Mouse (Mus musculus): ENCODE results near the gene Phlpp1. TPM values are rescaled to one million over a fixed set of nuclear protein-coding genes. Genes with fewer than 3 reads are reported as not detected.

Phlpp1 gene
- polyA plus RNA-seq, 1 experiment from 2014 or later: 2.0 TPM

DNA sequence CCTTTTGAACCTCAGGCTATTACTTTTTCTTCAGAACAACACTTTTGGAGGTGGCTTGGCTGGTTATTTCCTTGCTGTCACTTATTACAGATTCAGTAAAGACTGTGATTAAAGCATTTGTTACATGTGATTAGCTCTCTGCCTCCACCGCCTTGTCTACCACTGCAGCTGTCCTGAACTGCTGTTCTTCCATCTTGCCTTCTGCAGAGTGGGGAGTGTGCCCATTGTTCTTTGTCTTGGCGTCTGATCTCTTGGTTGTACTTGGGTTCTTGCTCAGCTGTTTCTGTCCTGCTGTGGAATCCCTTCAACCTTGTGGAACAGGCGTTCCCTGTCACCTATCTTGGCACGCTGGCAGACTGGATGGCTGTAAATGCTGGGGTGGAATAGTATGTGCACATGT is 30.4 kb downstream of the Phlpp1 start:
- Histone ChIP-seq H3K9ac (no peak overlapping the region), H3K9me3 (replicated peaks) (no peaks in the 10 kb centered on the region), H3K4me2 (no peak overlapping the region), H3K4me1 (peaks cover 24% of the 10 kb centered on the region), H3K36me3 (no peaks in the 10 kb centered on the region), H3K27ac (no peak overlapping the region), H3K4me3 (no peak overlapping the region), H3K27me3 (replicated peaks) (no peaks in the 10 kb centered on the region)
- 72% methylated on average over 4 of the region's 4 CpGs for WGBS (ENCODE audit: insufficient replicate concordance)
- no peak for ATAC-seq

DNA sequence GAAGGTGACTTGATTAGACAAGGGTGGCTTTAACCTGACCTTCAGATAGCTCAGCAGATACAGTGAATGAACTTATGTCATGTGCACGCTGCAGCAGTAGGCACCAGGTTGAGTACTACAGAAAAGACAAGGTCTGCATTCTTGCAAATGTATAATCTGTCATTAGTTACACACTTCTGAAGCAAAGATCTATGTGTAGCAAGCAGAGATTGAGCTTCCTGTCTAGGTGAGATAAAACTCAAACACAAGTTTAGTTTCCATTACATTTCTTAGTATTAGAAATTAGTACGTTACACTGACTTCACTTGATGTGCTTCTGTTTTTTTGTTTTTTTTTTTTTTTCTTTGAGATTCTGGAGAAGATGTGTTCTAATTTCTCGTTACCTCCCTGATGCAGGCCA is 32.4 kb downstream of the Phlpp1 start:
- WGBS (ENCODE audit: insufficient replicate concordance): 55% methylated on average over 3 of the region's 3 CpGs
- Histone ChIP-seq H3K27me3 (replicated peaks) (no peaks in the 10 kb centered on the region), H3K27ac (no peak overlapping the region), H3K9ac (no peak overlapping the region), H3K4me2 (no peak overlapping the region), H3K36me3 (no peaks in the 10 kb centered on the region), H3K4me3 (no peak overlapping the region), H3K9me3 (replicated peaks) (no peaks in the 10 kb centered on the region), H3K4me1 (peaks cover 30% of the 10 kb centered on the region)
- ATAC-seq: no peak

DNA sequence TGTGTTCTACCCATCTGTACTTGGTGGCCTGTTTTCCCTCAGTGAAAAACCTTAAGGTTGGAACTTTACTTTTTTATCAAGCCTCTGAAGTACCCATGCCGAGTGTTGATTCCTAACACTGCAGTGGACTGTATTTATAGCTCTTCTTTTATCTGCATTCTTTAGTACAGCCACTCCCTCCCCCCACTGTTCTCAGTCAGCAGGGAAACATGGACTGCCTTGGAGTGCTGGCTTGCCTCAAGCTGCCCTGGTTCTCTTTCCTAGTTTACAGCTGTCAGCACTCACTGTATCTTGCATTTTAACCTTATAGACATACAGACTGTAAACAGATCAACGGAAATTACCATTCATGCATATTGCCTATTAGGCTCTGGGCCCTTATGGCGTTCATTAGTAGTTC is 32.8 kb downstream of the Phlpp1 start:
- no peaks in the 10 kb centered on the region for H3K9me3 ChIP-seq (replicated peaks)
- peaks cover 30% of the 10 kb centered on the region for H3K4me1 ChIP-seq
- no peaks in the 10 kb centered on the region for H3K27me3 ChIP-seq (replicated peaks)
- H3K4me3 ChIP-seq: no peak overlapping the region
- no peak for ATAC-seq
- H3K4me2 ChIP-seq: no peak overlapping the region
- no peak overlapping the region for H3K9ac ChIP-seq
- no peak overlapping the region for H3K27ac ChIP-seq
- 42% methylated on average over 3 of the region's 3 CpGs for WGBS (ENCODE audit: insufficient replicate concordance)
- H3K36me3 ChIP-seq: no peaks in the 10 kb centered on the region

DNA sequence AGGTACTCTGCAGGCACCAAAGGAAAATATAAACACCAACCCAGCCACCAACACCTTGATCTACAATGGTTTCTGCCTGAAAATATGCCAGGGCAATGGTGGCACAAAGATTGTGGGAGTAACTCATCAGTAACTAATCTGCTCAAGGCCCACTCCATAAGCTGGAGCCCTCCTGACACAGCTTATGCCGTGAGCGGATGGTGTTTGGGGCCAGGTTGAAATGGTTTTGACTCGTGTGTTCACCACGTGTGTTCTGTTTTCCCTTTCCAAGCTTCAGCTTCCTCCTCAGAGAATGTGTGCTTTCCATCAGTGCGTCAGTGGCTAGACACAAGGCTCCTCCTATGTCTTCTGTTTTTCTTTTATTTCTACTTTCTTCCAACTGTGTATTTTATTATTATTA is 37.0 kb downstream of the Phlpp1 start:
- Histone ChIP-seq H3K4me2 (no peak overlapping the region), H3K9me3 (replicated peaks) (no peaks in the 10 kb centered on the region), H3K4me3 (no peak overlapping the region), H3K9ac (no peak overlapping the region), H3K36me3 (no peaks in the 10 kb centered on the region), H3K27me3 (replicated peaks) (no peaks in the 10 kb centered on the region), H3K4me1 (peaks cover 19% of the 10 kb centered on the region), H3K27ac (no peak overlapping the region)
- no peak for ATAC-seq
- WGBS (ENCODE audit: insufficient replicate concordance): 71% methylated on average over 5 of the region's 5 CpGs

DNA sequence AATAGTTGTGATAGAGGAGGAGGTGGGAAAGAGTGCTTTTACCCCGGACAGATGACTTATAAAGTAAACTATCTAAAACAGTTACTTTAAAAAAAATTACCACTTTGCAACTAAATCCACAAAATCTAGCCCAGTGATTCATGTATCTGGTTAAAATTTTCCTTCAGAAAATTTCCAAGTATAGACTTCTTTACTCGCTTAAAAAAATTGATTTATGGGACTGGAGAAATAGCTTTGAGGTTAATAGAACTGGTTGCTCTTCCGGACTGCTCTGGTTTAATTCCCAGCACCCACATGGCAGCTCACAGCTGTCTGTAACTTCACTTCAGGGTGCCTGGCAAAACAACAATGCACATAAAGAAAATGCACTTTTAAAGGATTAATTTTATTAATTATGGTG is 38.9 kb downstream of the Phlpp1 start:
- Histone ChIP-seq H3K4me1 (peaks cover 9% of the 10 kb centered on the region; the same call in 1 of the 2 replicates), H3K36me3 (no peaks in the 10 kb centered on the region), H3K4me3 (no peak overlapping the region), H3K4me2 (no peak overlapping the region), H3K9ac (no peak overlapping the region), H3K9me3 (replicated peaks) (no peaks in the 10 kb centered on the region), H3K27me3 (replicated peaks) (no peaks in the 10 kb centered on the region), H3K27ac (no peak overlapping the region)
- WGBS (ENCODE audit: insufficient replicate concordance): 75% methylated on average over 3 of the region's 3 CpGs
- ATAC-seq: no peak

DNA sequence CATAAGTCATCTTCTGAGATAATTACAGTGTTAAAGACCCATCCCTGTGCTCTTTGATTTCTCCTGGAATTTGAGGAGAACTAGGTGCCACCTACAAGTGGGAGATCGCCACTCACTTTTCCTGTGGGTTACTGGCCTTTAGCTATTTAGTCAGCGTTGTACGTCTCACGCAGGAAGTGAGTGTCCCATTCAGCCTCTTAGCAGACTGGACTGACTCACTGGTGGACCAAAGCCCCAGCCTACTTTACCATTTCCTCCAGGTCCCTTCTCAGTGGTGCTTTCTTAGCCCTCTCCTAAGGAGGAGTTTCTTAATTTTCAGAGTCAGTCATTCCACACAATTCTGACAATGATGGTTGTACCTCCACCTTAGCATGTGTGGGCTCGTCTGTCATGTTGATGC is 39.6 kb downstream of the Phlpp1 start:
- no peak for ATAC-seq
- H3K9ac ChIP-seq: no peak overlapping the region
- H3K36me3 ChIP-seq: no peaks in the 10 kb centered on the region
- H3K27me3 ChIP-seq (replicated peaks): no peaks in the 10 kb centered on the region
- H3K4me2 ChIP-seq: no peak overlapping the region
- H3K27ac ChIP-seq: no peak overlapping the region
- 59% methylated on average over 5 of the region's 5 CpGs for WGBS (ENCODE audit: insufficient replicate concordance)
- no peak overlapping the region for H3K4me3 ChIP-seq
- no peaks in the 10 kb centered on the region for H3K9me3 ChIP-seq (replicated peaks)
- H3K4me1 ChIP-seq: peaks cover 9% of the 10 kb centered on the region; the same call in 1 of the 2 replicates

DNA sequence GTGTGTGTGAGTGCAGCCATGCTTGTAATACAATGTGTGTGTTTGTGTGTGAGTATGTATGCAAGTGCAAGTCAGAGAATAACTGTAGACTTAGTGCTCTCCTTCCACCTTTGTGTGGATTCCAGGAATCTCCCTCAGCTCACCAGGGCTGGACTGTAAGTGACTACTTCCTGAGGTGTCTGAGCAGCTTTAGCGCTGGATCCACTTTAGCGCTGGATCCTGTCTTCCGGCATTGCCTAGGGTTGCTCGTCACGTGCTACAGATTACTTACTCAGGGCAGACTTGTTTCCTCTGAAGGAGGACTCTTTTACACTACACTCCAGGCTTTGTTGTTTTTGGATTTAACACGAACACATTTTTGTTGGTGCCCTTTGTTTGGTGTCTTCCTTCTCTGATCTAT is 48.9 kb downstream of the Phlpp1 start:
- H3K36me3 ChIP-seq: no peaks in the 10 kb centered on the region
- H3K27me3 ChIP-seq (replicated peaks): no peaks in the 10 kb centered on the region
- no peak overlapping the region for H3K27ac ChIP-seq
- H3K4me1 ChIP-seq: no peaks in the 10 kb centered on the region
- no peak overlapping the region for H3K4me2 ChIP-seq
- H3K9ac ChIP-seq: no peak overlapping the region
- H3K9me3 ChIP-seq (replicated peaks): no peaks in the 10 kb centered on the region
- no peak for ATAC-seq
- H3K4me3 ChIP-seq: no peak overlapping the region
- WGBS (ENCODE audit: insufficient replicate concordance): 56% methylated on average over 6 of the region's 6 CpGs

DNA sequence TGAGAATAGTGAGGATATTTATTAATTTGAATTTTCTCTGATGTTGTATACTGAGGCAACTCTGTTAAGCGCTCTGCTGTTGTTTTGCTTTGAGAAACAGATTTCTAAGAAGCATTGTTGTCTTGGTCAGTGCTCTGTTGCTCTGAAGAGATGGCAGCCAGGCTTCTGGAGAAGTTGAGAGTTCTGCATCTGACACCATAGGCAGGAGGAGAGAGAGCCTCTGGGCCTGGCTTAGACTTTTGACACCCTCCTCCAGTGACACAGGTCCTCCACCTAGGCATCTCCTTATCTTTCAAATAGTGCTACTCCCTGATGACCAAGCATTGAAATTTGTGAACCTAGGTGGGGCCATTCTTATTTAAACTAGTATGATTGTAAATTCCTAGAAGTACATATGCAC is 49.8 kb downstream of the Phlpp1 start:
- H3K27me3 ChIP-seq (replicated peaks): no peaks in the 10 kb centered on the region
- no peak for ATAC-seq
- H3K4me3 ChIP-seq: no peak overlapping the region
- no peaks in the 10 kb centered on the region for H3K4me1 ChIP-seq
- H3K4me2 ChIP-seq: no peak overlapping the region
- no peak overlapping the region for H3K9ac ChIP-seq
- no peak overlapping the region for H3K27ac ChIP-seq
- no peaks in the 10 kb centered on the region for H3K36me3 ChIP-seq
- no peaks in the 10 kb centered on the region for H3K9me3 ChIP-seq (replicated peaks)
- WGBS (ENCODE audit: insufficient replicate concordance): 69% methylated on average over 1 of the region's 1 CpGs

DNA sequence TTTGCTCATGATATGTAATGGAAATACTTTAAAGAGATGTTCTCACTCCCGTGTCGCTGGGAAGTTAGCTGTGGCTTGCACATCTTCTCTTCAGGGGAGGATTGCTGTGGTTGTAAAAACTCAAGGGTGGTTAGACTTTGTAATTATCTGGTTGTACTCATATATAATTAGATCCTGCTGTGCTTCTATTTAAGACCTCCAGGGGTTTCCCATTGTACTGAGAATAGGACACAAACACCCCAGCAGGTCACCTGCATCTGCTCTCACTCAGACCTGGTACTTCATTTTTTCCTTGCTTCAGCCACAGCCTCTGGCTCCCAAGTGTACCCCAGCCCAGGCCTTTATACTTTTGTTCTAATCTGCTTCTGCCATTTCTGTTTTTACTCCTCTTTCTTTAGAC is 50.4 kb downstream of the Phlpp1 start:
- ATAC-seq: no peak
- Histone ChIP-seq H3K36me3 (no peaks in the 10 kb centered on the region), H3K27ac (no peak overlapping the region), H3K27me3 (replicated peaks) (no peaks in the 10 kb centered on the region), H3K4me1 (no peaks in the 10 kb centered on the region), H3K9me3 (replicated peaks) (no peaks in the 10 kb centered on the region), H3K4me3 (no peak overlapping the region), H3K9ac (no peak overlapping the region), H3K4me2 (no peak overlapping the region)
- WGBS (ENCODE audit: insufficient replicate concordance): 63% methylated on average over 2 of the region's 2 CpGs

DNA sequence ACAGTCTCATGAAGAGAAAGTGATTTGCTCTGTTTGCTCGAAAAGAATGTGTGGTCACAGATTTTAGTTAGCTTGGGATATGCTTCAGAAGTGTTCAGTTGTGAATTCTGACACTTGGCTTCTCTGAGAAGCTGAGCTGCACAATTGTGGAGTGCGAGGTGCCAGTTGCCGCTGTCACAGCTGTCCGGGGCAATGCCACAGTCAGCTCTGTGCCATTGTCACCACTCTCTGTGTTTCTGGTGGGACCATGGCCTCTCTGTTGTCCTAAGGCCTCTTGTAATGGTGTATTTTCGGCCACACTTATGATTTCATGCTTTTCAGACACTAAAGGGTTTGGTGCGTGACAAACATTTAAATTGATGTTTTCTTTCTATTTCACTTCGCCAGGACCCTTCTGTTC is 55.1 kb downstream of the Phlpp1 start:
- H3K4me1 ChIP-seq: no peaks in the 10 kb centered on the region
- no peaks in the 10 kb centered on the region for H3K36me3 ChIP-seq
- no peak overlapping the region for H3K27ac ChIP-seq
- 73% methylated on average over 7 of the region's 7 CpGs for WGBS (ENCODE audit: insufficient replicate concordance)
- no peaks in the 10 kb centered on the region for H3K27me3 ChIP-seq (replicated peaks)
- H3K9me3 ChIP-seq (replicated peaks): no peaks in the 10 kb centered on the region
- no peak overlapping the region for H3K9ac ChIP-seq
- H3K4me2 ChIP-seq: no peak overlapping the region
- ATAC-seq: no peak
- no peak overlapping the region for H3K4me3 ChIP-seq

DNA sequence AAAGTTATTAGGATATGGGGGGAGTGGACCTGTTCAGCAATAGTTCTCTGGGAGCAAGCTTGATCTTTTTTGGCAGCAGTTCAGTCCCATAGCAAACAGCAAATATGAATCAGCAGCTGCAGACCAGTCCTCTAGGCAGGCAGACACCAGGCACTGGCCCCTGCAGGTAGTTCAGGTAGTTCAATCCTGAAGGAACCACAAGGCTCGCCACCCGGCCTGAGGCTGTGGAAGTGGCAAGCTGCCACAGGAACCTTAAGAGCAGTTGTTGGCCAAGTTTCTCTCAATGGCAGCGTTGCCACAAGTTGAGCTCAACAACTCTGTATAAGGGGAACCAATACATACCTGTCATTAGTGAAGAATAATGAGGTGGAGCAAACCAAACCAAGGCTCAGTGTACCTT is 58.8 kb downstream of the Phlpp1 start:
- Histone ChIP-seq H3K4me3 (no peak overlapping the region), H3K27ac (no peak overlapping the region), H3K4me1 (no peaks in the 10 kb centered on the region), H3K4me2 (no peak overlapping the region), H3K36me3 (no peaks in the 10 kb centered on the region), H3K9ac (no peak overlapping the region), H3K27me3 (replicated peaks) (no peaks in the 10 kb centered on the region), H3K9me3 (replicated peaks) (no peaks in the 10 kb centered on the region)
- no peak for ATAC-seq
- 76% methylated on average over 3 of the region's 3 CpGs for WGBS (ENCODE audit: insufficient replicate concordance)

DNA sequence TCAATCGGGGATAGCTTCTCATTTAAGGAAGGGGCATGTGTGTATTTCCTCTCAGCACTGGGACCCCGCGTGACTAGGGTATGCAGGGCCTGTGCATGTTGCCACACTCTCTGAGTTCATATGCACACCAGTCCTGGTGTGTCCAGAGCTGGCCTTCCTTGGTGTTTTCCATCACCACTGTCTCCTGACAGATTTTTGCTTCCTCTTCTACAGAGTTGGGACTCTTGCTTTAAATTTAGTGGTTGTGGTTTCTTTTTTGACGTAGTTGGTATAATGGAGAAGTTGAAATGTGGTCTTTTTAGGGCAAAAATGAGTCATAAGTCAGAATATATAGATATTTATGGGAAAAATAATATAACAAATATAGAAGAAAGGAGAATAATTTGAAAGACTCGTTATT is 59.8 kb downstream of the Phlpp1 start:
- whole genome bisulfite sequencing (ENCODE audit: insufficient replicate concordance): 52% methylated on average over 5 of the region's 5 CpGs
- no peak overlapping the region for H3K4me2 ChIP-seq
- H3K27me3 ChIP-seq (replicated peaks): no peaks in the 10 kb centered on the region
- no peak overlapping the region for H3K9ac ChIP-seq
- H3K27ac ChIP-seq: no peak overlapping the region
- no peaks in the 10 kb centered on the region for H3K36me3 ChIP-seq
- H3K9me3 ChIP-seq (replicated peaks): no peaks in the 10 kb centered on the region
- no peak for ATAC-seq
- no peaks in the 10 kb centered on the region for H3K4me1 ChIP-seq
- no peak overlapping the region for H3K4me3 ChIP-seq

DNA sequence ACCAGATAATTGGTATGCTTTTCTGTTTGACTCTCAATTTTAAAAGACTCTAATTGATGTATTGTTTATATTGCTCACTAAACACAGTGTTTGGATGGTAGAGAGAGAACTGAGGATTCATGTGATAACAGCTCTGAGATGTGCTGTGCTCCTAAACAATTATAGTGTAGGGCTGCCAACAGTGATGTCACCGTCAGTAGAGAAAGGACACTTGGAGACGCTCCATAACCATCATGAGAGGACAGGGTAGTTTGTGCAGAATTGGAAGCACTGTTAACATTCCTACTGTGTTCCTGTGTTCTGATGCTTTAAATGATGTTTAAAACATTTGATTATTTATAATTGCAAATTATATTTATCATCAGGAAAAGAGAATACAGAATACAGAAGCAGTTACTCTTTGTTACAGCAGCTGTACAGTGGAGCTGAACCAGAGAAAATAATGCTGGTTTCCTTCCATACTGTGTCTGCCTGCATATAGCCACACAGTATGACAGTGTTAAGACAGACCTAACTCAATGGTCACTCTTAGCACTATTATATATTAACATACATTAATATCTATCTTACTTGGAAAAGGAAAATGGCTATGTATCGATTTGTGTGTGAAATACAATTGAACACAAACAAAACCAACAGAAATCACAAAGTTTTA is 60.4 kb downstream of the Phlpp1 start:
- WGBS (ENCODE audit: insufficient replicate concordance): 76% methylated on average over 3 of the region's 3 CpGs
- Histone ChIP-seq H3K27ac (no peak overlapping the region), H3K36me3 (no peaks in the 10 kb centered on the region), H3K4me2 (no peak overlapping the region), H3K4me3 (no peak overlapping the region), H3K27me3 (replicated peaks) (no peaks in the 10 kb centered on the region), H3K9me3 (replicated peaks) (no peaks in the 10 kb centered on the region), H3K9ac (no peak overlapping the region), H3K4me1 (no peaks in the 10 kb centered on the region)
- no peak for ATAC-seq
